Mouse (Mus musculus) olfactory bulb, adult 2 months (tissue): ENCODE data around the gene Nup88.

Experiments
- CTCF ChIP-seq: fragments of 200-500 bp; IDR thresholded peaks from 2 replicates; pipeline ENCODE4 v1.5.1; 2012; ENCODE audit warnings: low read depth, mild to moderate bottlenecking, low read length, moderate library complexity; ENCODE audit not compliant: insufficient read depth
- POLR2A ChIP-seq: fragments of 200-500 bp; IDR thresholded peaks from 2 replicates; pipeline ENCODE4 v1.6.1; 2012; ENCODE audit warnings: mild to moderate bottlenecking, low read depth, low read length, moderate library complexity; ENCODE audit not compliant: insufficient read depth

GRCm38 (mm10) chr11:70917896-70918295, 51.9 kb downstream of the Nup88 start:
- TF ChIP-seq CTCF (no peak), POLR2A (no peak)
